Mouse (Mus musculus) CD4-positive helper T cell, adult 2 months (primary cell): ENCODE data around the gene Tenm4.

Experiments used
- DNase-seq: peaks from one replicate; pipeline ENCODE4 v3.0.0-alpha.2; 2012; ENCODE audit warnings: low read depth, missing footprints, low spot score

Gene Tenm4

GRCm38 (mm10) chr7:96525344-96525743, 354.3 kb downstream of the Tenm4 start:
- DNase-seq: no peak

- DNase-seq: no peak
Measured at GRCm38 (mm10) chr7:96530571-96531426, 359.8 kb downstream of the Tenm4 start.

GRCm38 (mm10) chr7:96531954-96532737, 361.1 kb downstream of the Tenm4 start:
- DNase-seq: no peak

DNA sequence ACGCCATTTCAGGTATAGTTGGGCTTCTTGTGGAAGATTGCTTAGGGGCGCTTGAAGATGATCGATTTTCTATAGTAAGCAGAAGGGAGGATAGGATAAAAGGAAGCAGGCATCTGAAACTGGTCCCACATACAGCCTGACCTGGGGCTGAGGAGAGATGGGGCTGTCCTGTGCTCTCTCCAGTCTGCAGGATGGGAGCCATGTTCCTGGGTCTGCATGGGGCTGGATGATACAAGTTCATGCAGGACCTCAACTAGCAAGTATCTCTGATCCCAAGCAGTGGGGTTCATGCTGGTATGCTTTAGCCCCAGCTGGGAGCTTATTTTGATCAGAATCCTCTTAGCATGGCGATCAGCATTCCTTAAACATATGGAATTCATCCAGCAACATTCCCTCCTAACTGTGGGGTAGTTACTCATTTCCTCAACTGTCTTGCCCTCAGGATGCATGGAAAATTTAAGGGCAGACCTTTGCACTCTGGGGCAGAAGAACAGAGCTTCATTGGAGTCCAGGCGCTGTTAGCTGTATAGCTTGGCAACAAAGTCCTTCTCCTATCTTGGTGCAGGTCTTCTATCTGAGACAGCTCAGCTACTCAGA, 361.9 kb downstream of the Tenm4 start:
- DNase-seq: no peak

GRCm38 (mm10) chr7:96536313-96536880, 365.4 kb downstream of the Tenm4 start:
- no peak for DNase-seq

DNA sequence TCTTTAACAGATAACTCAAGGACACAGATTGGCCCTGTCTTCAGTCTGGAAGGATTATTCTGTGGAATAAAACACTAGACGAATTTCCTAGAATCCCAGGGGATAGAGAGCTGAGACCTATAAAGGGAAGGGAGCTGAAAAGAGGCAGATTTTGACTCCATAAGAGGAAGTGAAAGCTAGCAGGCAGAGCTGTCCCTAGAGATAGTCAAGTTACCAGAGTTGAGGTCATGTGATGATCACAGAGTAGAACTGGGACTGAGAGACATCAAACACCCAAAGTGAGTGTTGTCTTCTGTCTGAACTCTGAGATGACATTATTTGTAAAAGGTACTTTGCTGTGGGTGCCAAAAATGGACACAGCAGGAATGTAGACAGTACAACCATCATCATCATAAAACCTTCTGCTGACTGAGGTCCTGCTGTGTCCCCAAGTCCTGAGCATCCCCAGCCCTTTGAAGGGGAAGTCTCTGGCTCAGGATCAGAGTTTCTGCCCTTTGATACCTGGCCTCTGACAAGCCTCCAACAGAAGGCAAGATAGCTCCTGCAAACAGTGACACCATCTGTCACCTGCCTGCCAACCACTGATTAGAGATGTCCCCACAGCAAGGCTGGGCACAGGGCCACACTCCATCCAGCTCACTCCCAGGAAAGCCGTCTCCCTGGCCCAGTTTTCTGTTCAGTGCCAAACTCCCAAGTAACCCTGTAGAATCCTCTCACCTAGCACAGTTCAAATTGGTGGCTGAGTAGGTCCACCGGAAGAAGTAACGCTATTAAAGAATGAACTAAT, 368.4 kb downstream of the Tenm4 start:
- DNase-seq: no peak

DNA sequence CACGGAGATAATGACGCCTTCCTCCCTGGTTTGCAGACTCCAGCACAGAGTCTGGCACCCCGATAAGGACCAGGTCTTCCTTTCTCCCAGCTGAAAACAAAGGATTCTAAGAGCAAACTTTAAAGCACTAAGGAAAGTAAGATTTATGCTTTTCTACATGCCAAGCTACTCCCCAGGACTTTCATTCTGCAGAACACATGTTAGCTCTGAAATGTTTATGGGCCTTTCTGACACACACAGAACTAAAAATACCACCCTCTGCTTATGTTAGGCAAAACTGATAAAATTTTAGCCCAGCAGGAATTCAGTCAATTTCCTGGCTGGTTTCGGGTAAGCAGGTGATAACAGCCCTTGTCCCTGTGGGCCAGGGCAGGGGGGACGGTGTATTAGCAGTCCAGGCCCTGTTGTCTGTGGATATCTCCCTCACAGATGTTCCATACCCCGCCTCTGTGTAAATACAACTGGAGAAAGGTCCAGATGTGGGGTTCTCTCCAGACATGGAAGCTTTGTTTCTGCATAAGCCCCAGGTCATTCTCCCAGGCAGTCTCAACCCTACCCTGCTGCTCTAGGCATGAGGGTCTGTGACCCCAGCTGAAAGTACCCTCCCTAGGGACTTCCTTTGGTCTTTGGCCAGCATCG, 369.5 kb downstream of the Tenm4 start:
- no peak for DNase-seq

DNA sequence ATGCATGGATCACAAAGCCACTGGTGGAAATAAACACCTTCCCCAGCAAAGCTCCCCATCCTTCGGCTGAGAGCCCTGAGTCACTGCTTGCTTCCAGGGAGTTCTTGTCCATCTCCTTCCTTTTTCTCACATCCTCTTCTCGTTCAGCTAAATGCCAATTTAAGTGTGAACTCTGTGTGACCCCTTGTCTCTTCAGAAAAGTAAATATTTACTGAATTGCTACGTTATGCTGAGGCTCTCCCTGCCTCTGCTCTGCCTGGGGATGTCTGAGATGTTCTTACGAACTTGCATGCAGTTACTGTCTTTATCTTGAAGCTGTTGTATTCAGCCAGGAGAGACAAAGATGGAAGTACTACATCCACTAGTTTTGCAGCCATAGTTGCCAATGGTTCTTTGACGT, 374.9 kb downstream of the Tenm4 start:
- no peak for DNase-seq

DNA sequence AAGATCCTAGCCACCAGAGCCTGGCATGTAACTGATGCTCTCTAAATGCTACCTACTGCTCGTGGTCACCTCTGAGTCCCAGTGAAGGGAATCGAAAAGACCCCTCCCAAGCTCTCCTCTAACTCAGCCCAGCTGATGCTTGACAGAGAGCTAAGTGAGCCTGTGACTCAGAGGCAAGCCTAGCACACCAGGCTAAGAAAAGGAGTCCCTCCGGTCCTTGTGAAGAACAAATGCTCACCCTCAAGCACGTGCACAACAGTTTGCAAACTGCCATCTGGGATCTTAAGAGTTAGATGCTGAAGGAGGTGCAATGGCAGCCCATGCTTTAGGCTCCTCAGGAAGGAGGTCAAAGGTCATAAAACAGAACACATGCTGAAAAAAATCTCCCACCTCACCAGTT, 380.8 kb downstream of the Tenm4 start:
- DNase-seq: no peak

DNA sequence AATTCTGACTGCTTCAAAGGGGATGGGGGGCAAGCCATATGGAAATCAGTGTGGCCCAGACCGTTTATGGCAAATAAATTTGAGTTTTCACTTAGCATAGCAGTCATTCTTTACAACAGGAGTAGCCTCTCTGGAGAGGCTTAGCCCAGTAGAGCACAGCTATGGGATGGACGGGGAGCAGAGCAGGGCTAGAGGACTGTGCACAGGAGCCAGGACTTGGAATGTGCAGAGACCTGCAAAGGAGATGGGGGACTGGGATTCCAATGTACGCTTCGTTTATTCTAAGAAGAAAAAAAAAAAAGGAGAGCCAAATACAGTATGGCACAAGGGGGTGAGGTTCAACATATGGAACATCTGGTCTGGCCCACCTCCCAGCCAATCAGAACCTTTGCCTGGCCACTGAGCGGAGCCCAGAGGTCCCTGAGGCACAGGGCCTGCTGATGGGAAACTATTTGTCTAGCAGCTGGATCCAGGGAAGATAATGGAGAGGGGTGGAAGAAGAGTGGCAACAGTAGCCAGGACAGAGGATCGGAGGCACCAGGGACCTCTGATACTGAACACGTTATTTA, 381.3 kb downstream of the Tenm4 start:
- no peak for DNase-seq

DNA sequence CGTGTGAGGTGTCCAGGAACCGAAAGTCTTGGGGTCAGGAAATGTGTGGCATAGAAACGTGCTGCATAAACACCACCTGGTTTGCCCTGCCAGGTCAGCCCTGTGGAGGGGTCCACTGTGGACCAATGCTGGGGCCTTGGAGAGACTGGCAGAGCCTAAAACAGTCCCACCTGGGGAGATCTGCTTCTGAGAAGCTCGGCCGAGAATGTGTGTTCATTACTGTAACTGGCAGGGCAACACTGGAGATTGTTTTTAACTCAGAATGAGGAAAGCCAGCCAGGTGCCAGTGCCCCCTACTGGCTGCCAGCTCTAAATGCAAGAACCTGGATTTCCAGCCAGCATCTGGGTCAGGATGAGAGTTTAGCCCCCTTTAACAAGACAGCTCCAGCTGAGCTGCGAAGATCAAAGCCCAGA, 383.2 kb downstream of the Tenm4 start:
- no peak for DNase-seq

DNA sequence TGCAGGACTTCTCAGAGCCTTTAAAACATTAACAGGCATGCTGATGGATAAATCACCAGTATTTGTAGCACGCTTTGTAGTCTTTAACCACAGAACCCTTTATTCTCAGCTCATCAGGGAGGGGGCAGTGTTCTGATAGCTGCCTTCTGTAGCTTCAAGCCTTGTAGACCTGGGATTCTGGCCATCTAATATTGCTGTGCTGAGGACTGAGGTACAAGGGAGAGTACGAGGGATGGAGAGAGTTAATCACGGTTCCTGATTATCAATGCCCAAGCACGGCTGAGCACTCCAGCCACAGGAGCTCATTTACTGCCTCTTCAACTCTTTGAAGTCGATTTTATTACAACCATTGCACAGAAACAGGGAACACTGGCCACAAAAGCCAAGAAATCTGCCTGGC, 384.2 kb downstream of the Tenm4 start:
- DNase-seq: no peak

- DNase-seq: no peak
Measured at GRCm38 (mm10) chr7:96556756-96557155, 385.7 kb downstream of the Tenm4 start.

DNA sequence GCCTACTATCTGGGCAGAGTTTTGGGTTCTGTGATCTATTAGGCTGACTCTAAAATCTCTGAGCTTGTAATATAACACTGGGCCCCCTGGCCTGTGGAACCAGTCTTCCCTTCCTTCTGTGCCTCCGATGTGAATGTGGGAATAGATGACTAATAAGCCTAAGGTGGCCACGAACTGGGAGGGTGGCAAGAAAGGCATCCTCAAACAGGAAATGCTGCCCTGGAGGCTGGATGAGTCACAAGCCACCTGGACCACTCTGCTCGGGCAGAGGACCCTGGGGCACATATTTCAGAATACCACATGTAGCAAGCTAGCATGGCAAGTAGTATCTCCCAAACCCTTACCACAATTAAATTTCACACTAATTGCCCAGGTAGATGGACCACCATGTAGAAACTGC, 391.8 kb downstream of the Tenm4 start:
- no peak for DNase-seq

DNA sequence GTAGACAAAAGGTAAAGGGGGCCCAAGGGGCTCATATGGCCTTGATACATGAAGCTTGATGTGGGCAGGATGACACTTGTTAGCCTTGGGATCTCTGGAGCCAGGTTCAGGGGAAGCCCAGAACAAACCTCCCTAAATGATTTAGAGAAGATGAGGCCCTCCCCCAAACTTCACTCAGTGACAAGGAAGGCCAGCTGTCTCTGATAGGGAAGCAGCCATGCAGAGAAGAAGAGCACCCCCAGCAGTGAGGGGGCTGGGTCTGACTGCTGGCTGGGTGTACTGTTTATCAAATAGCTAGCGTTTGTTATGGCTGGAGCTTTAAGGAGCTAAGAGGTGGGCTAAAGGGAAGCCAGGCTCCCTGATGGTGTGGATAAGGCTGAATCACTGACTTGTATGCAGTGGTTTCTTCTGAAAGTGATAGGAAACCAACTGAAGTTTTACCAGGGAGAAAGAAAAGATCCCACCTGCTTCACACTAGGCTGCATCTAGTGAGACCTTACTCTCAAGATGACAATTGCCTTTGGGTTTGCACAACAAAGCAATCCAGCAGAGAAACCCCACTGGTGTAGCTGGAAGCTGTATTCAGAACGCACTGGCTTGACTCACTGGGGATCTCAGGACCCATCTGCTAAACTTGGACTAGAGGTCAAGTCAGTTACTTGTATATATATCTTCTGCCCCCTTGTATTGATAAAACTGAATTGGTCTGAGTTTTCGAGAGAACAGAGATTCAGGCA, 392.5 kb downstream of the Tenm4 start:
- no peak for DNase-seq

- no peak for DNase-seq
Measured at GRCm38 (mm10) chr7:96565806-96566205, 394.8 kb downstream of the Tenm4 start.

GRCm38 (mm10) chr7:96566260-96566659, 395.2 kb downstream of the Tenm4 start:
- no peak for DNase-seq

- DNase-seq: no peak
Measured at GRCm38 (mm10) chr7:96568034-96568433, 397.0 kb downstream of the Tenm4 start.

- DNase-seq: no peak
Measured at GRCm38 (mm10) chr7:96570965-96571364, 399.9 kb downstream of the Tenm4 start.

DNA sequence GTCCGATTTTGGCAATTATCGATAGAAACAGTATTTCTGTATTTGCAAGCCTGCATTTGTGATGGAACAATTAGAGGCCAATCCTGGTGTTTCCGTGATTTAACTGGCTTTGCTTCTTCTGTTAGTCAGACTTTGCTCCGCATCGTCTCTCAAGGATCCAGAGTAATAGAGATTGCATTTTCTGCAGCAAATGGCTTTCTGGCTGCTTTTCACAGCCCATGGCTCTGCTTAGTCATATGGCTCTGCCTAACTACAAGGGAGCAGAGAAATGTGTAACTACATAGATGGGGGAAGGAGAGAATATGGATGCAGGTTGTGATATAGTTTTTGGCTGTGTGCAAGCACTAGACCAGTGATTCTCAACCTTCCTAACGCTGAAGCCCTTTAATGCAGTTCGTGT, 401.9 kb downstream of the Tenm4 start:
- no peak for DNase-seq
